Mouse (Mus musculus) megakaryocyte-erythroid progenitor cell, adult 5-6 weeks (primary cell): ENCODE results near the gene Ikbke. TPM values are rescaled to one million over a fixed set of nuclear protein-coding genes. Genes with fewer than 3 reads are reported as not detected.
A peak's percentile ranks its signal among the peaks of the same experiment; 100 is the strongest.
"Not testable (repeated sequence)": the region's sequence is repeated elsewhere in the genome, so short reads cannot be mapped to it uniquely, and the experiment has no call there.

Experiments used
- ATAC-seq: replicated peaks from 2 replicates; pipeline ENCODE4 v1.8.0; 2016; ENCODE audit warnings: mild to moderate bottlenecking, inconsistent platforms; ENCODE audit not compliant: severe bottlenecking, poor library complexity, low FRiP score, low TSS enrichment
- total RNA-seq, 2 experiments: library from RNA; stranded (forward) in 1 of 2; stranded (reverse) in 1 of 2; fragments of 200-1000, 215-1000 nt in 1 of 2; fragments of >200 nt in 1 of 2; fragmentation: Nextera tagmentation in 1 of 2; gene quantifications; 2 replicates each; pipeline ENCODE4 v1.2.3; 2014 to 2017

Ikbke gene
- total RNA-seq (2014; fragmentation: Nextera tagmentation) (11.1 and 11.2 TPM in 2 replicates), total RNA-seq (2017) (1.9 and 4.3 TPM in 2 replicates)

DNA sequence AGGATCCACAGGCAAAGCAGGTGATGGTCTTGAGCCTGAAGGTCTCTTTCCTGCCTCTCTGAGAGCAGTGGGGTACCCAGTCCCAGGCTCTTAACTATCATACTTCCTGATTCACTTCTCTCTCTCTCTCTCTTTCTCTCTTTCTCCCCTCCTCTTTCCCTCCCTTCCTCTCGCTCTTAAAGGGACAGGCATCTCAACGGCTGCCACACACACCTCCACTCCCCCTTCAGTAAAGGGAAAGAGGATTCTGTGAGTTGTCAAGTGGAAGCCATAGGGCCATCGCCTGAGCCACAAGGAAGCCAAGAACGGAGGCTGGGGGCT is at the start of gene Ikbke:
TSS of gene Ikbke (minus strand) at position 151 of the 321 bp plus-strand sequence.
- peak; percentile 28; the same call in 1 of the 2 replicates for ATAC-seq

DNA sequence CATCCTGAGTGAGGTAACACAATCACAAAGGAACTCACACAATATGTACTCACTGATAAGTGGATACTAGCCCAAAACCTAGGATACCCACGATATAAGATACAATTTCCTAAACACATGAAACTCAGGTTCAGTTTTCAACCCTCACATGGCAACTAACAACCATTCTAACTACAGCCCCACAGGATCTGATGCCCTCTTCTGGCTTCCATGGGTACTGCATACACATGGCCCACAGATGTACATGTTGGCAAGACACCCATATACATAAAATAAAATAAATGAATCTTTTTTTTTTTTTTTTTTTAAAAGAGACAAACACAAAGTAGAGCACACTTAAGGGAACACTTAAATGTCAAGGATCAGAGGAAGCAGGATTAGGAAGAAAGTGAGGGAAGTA is 49.7 kb upstream of the Ikbke start:
- not testable (repeated sequence) for ATAC-seq

DNA sequence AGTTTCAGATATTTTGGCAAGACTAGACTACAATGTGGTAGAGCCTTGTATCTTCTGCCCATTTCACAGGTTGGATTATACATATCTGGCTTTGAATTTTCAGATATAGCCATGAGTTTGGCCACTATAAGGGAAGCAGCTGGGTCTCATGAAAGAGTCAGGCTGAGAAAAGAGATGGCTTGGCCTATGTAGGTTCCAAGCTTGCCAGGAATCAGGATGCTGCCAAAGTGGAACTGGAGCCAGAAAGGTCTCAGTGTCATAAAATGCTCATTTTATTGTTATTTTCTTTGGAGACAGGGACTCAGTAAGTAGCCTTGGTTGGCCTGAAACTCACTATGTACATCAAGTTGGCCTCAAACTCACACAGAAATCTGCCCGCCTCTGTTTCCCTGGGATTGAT is 47.8 kb upstream of the Ikbke start:
- ATAC-seq = no peak

DNA sequence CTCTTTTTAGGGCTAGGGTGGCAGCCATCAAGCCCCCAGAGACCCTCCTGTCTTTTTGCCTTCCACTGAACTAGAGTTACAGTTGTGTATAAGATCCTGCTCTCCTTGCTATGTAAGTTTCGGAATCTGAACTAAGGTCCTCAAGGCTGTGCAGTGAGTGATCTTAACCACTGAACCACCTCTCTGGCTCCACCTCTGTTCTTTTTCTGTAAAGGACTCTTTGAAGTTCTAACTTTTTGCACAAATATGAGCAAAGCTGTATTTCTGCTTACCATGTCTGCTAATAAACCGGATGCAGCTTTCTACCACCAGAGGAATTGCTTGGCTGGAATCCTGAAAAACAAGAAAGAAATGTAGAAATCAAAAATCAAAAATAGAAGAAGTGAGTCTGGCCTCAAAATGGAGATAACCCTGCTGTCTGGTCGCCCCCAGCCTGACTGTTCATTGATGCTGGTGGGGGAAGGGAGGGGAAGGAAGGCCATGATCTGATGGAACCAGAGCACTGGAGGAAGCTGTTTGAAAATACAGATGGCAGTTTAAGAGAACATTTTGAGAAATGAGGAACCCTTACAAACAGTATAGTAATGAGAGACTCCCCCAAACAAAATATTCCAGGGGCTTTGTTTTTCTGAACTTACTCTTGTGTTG is 45.5 kb upstream of the Ikbke start:
- no peak for ATAC-seq

DNA sequence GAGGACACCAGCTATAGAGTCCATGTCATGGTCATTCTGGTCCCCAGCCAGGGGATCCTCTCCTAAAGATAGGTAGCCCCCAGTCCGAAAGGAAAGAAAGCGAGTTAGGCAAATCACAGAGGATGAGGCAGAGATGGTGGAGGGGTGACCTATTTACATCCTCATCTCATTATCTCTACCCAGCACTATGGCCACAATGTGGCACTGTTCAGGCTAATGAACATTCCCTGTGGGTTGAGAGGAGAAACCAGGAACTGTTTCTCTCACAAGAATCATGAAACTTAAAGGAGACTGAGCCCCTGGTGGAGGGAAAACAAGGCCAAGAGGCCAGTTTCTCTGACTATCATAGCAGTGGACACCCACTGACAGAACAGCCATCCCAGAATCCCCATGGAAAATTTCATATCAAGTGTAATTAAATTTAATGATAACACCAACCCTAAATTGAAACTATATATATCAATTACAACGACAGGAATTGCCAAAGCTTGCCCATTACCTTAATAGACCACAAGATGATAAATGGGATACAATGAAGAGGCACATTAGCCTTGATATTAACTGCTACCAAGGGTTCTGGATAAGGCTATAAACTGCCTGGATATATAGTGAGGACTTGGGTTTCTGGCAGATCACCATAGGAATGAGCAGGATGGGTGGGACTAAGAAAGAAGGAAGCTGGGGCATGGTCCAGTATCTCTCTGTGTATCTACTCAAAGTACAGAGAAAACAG is 40.4 kb upstream of the Ikbke start:
- no peak for ATAC-seq

DNA sequence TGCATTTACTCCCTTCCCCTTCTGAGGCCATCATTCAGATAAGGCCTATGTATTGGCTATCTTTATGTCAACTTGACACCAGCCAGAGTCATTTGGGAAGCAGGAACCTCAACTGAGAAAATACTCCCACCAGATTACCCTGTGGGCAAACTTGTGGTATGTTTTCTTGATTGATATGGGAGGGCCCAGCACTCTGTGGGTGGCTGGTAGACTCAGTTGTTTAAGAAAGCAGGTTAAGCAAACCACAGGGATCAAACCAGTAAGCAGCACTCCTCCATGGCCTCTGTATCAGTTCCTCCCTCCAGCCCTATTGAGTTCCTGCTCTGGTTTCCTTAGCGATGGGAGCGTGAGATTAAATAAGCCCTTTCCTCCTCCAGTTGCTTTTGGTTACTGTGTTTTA is 39.0 kb upstream of the Ikbke start:
- 0 out of 2 replicates have a peak, but pooled peaks have one; percentile 26 for ATAC-seq

DNA sequence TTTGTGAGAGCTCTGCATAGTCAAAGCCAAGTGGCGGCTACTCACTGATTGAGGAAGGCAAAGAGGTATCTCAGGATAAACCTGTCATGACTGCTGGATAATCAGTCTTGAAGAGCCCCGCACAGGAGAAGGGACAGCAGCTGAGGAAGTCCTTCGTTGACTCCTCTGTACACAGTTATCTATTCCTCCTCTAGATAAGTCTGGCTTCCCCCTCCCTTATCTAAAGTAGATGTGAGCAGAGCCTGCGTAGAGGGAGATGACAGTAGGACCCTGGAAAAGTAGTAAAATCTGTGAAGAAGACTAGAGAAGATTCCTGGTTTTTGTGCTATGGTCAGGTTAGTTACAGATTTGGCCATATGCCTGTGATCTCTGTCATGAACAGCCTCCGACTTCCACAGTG is 38.2 kb upstream of the Ikbke start:
- no peak for ATAC-seq

DNA sequence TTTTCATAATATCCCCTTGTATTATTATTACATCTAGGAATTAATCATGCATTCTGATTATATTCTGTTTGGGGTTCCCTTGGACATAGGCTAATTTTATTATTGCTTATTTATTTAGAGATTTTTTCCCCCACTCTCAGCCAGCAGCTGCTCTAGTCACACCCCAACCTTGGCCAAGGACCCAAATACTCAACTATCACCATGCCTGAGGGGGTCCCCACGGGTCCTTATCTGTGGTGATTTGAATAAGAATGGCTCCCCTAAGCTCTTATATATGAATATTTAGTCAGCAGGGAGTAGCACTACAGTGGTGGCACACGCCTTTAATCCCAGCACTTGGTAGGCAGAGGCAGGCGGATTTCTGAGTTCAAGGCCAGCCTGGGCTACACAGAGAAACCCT is 31.9 kb upstream of the Ikbke start:
- ATAC-seq = no peak

DNA sequence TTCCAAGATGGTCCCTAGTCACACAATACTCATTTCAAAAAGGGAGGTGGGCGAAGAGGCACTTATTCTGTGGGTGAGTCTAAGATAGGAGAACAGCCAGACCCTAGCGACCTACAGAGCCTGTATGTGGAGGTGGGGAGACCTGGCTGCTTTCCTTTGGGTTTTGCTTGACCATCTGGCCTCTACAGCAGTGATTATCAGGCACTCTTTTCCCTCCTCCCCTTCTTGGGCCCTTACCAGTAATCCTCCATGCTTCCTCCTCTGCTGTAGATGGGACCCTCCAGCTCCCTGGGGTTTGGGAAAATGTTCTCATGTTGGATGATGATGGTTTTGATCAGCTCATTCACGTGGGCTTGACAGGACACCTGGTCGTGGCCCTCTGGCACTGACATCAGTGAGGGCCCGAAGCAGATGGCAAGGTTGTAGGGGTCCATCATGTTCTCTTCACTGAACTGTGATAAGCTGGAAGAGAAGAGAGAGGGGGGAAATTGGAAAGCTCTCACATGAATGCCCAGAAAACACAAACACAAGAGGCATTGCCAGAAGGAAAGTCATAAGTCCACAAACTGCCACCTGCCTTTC is 30.9 kb upstream of the Ikbke start:
- ATAC-seq = no peak

DNA sequence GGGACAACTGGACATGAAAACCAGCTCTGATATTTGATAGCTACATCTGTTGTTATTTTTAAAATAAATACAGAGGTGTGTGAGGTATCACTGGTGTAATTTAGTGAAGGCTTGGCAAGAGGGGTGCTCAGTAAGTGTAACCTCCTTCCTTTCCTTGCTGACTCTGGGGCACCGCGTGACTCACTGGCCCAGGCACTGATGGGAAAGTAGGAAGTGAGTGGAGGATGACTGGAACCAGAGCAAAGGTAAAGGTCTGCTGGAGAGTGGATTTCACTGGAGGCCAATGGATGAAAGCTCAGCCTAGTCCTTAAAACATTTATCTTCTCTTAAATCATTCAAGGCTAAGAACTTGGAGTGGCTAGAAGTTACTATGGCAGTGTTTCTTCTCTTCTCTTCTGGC is 21.3 kb upstream of the Ikbke start:
- ATAC-seq = no peak

DNA sequence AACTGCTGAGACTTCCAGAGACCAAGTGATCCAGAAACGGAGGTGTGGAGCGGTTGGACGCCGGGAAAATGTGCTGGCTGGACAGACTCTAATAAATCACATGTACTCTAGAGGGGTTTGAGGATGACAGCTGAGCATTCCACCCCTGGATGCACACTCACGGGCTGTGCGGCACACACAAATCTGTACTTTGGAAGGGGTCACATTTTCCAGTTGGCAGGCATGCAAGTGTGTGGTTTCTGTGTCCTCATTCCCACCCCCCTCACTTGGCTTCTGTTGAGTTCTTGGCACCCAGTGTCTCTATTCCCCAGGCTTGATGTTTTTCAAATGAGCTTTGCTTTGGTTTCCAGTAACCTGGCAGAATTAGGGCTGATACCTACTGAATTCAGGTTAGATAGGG is 20.4 kb upstream of the Ikbke start:
- no peak for ATAC-seq

DNA sequence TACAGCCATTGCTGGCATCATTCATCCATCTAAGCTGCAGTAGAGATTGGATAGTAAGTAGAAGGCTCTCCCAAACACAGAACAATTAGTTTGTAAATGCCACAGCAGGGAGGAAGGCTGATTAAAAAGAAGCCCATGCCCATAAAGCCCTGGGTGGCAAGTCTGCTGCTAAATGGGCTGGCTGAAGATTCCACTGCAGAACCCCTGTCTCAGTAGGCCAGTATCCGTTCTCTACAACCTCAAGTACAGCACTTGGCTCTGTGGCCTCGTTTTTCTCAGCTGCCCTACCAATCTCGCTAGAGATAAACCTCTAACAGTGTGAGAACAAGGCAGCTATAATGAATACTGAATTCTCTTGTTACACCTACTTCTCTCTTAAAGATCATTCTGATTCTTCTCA is 19.8 kb upstream of the Ikbke start:
- ATAC-seq = no peak

DNA sequence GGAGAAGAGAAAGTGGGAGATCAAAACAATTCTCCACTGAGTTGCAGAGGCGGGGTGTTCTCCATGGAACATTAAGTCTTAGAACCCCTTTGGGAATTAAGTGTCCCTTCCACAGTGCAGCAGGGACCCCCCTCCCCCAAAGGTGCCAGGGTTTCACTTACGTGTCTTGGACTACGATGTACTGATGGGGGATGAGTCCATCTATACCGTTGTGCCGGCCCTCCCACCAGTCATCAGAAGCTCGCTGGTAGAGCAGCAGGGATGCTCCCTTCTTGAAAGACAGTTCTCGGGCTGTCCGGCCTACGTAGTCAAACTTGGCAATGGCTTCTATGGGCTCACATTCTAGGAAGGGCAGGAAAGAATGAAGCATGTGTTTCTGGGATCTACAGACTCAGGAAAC is 18.8 kb upstream of the Ikbke start:
- no peak for ATAC-seq

DNA sequence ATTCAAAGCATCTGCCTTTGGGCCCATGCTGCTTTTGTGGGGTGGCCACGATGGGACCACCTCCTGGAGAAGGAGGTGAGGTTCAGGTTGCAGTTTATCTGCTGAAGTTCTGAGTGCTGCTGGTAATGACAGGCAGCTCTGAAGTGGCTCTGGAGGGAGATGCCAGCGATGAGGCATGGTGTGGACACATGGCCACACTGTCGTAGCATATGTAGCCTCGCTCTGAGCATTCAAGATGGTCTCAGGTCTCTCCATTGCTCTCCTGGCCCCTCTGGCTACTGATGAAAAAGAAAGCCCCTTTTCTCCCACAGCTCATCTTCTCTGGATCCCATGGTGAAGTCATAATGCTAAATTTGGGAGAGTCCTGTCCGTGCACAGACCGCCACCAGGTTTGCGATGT is 17.3 kb upstream of the Ikbke start:
- ATAC-seq = no peak

DNA sequence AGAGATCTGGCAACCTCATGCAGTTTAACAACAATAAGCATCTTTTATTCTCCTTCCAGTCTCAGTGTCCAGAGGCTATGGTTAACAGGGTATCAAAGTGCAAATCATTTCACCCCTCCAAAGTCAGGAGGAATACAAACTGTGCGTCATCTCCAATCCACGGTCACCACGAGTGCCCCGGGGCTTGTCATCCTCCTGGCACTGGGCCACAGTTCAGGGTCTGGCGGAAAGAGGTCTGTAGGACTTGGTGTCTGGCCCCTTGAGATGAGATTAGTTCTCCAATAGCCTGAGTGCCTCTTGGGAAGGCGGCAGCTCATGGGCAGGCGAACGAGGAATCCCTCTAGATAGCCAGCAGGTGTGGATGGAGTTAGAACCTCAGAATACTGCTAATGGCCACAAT is 15.8 kb upstream of the Ikbke start:
- ATAC-seq = no peak

DNA sequence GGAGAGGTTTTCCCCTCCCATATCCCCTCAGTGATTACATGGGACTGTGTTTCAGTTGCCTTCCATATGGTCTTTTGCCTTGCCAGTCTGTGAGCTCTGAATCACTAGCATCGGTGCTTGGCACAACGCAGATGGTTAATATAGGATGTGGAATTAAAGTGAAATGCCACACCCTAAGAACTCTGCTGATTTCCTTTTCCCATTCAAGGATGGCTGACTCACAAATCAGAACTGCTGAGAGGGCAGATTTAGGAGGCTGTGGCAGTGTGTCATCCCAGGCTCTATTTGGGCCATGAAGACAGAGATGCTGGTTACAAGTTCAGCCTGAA is 14.5 kb upstream of the Ikbke start:
- ATAC-seq = no peak

DNA sequence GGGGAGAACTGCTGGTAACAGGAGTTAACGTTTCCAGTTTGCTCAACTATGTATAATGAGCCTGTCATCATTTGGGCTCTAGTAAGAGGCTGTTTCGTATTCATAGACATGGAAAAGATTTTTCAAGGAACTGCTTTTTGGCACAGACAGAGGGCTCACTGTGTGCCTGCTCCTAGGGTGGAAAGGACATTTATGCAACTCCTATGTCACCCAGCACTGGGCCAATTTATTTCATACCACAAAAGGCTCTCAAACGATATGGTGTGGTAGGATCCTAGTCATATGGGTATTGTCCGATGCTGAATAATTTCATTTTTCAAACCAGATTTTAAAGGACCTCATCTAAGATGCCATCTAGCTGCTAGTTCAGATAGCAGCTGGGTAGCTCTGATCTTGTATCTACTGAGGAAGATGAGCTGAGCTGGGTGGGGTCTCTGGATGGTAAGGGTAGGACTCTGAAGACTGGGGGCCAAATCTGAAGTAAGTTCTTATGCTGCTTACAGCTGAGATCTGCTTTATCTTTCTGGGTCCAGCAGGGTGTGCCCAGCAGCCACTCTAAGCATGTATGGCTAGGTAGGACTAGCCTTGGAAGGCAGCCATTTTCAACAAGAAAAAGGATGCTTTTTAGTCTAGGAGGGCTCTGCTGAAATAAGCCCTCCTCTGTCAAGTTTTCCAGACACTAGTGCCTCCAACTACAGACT is 14.0 kb upstream of the Ikbke start:
- ATAC-seq = 0 out of 2 replicates have a peak, but pooled peaks have one; percentile 39

DNA sequence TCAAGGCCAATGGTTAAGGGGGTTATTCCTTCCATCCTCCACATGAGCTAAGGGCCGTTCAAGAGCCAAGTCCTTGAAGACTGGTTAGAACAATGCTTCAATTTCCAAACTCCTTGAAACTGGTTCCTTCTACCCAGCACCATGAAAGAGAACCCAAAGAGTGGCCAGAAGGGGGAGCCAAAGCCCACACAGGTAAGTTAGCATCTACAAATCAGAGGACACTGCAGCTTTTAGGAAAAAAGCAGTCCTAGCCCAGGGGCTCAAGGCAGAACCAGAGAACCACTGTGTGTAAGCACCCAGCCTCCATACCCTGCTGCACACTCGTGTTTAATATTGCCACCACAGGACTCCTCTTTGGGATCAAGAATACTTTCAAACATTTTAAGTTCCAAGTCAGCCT is 11.2 kb upstream of the Ikbke start:
- peak; percentile 66; the same call in 1 of the 2 replicates for ATAC-seq

DNA sequence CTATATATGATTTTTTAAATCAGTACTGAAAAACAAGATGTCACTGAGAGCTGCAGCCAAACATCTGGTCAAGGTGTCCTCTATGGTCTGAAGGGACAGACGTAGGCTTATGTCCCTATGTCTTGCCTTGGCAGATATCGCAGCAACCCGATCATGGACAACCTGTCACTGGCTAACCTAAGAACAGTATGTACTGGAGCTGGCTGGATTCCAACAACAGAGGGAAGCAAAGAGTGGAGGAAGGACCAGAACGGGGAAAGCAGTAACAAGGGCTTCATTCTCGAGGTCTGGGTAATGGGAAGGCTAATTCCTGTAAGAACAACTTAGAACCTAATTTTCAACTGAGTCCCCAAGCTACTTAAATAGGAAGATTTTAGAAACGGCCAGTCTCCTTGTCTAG is 9.5 kb upstream of the Ikbke start:
- no peak for ATAC-seq

DNA sequence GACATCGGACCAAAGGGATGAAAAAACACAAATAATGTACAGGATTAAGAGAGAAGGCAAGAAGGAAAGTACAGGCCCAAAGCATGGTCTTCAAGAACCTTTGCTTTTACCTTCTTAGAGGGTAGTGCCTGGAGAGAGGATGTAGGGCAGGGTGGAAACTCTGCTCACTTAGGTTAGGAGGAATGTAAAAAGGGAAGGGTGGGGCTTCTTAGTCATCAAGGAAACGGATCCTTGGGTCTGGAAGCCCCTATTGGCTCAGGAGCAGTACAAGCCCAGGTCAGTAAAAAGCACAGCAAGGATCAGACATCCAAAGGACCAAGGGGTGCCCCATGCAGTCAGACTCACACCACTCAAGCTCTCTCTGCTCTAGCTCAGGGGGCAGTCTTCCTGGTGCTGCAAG is 7.9 kb upstream of the Ikbke start:
- no peak for ATAC-seq

DNA sequence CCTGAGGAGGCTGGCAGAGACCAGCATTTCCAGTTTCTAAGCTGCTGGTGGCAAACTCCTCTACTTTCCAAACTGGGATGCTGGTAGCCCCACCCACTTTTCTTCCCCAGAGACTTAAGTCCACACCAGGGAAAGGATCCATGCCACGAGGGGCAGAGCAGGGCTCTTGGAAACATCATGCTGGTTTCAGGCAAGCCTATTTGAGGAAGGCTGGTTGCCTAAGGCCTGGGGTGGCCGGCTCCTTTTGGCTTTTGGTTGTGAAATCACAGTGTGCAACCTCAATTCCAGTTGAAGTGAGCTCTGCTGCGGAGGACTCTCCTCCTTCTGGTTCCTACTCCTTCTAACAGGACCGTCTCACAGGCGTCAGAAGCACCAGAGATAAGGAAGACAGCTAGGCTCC is 7.4 kb upstream of the Ikbke start:
- ATAC-seq = no peak
